Mouse (Mus musculus): ENCODE data around the gene Rmdn2.

Rmdn2 gene

DNA sequence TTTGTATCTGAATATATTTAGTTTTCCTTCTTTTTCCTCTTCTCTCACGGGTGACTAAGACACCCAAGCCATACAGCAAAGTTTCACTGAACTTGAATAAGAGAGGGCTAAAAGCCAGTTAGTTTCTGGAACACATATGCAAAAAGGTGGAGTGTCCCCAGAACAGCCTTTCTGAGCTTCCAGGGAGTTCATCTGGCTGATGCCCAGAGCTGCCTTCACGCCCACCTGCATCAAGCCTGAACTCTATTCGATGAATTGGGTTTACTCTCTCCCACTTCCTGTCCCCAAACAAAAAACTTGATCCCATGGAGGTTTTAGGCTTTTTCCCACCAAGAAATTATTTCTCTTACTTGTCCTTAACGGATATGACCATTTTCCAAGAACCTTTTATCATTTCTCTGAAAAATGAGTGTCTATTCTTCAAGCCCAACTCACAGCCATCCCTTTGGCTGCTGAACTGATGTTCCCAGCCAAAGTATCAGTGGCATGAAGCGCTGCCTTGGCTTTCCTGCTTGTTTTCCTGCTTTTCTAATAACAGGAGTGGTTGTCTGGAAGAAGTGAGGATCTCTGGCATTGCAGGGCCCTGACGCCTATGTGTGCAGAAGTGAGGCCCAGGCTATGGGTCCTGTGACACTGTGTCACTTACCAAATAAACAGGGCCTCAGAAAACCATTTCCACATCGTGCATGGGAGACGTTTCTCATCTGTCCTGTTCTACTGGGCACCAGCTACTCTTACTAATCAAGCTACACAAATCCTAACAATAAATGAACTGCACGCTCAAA, 94.2 kb downstream of the Rmdn2 start:
- DNase-seq (ENCODE audit: low read depth), result no peak

GRCm38 (mm10) chr17:79708168-79708567, 96.5 kb downstream of the Rmdn2 start:
- DNase-seq (ENCODE audit: low read depth), result no peak

GRCm38 (mm10) chr17:79709718-79710117, 98.1 kb downstream of the Rmdn2 start:
- no peak for DNase-seq (ENCODE audit: low read depth)

DNA sequence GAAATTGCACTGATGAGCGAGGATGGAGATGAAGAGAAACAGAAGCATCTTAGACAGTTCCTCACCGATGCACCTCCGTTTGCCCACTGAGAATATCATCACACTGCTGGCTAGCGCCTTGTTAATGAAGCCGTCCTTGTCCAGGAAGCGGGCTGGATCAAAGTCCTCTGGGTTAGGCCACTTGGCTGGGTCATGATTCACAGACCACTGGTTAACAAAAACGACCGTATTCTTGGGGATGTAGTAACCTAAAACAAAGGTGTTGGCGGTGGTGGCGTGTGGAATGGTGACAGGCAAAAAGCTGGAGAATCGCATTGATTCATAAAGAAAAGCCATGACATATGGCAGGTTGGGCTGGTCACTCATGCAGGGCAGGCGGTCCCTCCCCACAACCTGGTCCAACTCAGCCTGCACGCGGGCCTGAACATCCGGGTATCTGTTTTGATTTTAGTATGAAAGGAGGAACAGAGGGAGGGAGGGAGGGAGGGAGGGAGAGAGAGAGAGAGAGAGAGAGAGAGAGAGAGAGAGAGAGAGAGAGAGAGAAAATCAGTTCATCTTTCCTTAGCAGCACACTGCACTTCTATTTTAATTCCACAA, 98.7 kb downstream of the Rmdn2 start:
- no peak for DNase-seq (ENCODE audit: low read depth)

DNA sequence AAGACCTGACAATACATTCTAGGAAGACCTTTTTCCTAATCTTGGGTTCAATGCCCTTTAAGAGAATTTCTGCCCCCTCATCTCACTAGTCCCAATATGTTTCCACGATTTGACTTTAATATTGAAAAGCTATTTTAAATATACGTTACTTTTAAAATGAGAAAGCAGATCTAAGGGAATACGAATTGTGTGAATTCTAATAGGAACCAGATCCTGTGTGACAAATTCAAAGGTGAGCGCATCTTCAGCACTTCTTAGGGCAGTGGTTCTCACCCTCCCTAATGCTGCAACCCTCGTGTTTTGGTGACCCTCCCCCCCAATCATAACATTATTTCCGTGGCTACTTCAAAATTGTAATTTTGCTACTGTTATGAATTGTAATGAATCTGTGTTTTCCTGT, 100.3 kb downstream of the Rmdn2 start:
- DNase-seq (ENCODE audit: low read depth), result no peak

- no peak for DNase-seq (ENCODE audit: low read depth)
Measured at GRCm38 (mm10) chr17:79712536-79712935, 100.9 kb downstream of the Rmdn2 start.

GRCm38 (mm10) chr17:79713276-79713642, 101.6 kb downstream of the Rmdn2 start:
- DNase-seq (ENCODE audit: low read depth), result no peak

DNA sequence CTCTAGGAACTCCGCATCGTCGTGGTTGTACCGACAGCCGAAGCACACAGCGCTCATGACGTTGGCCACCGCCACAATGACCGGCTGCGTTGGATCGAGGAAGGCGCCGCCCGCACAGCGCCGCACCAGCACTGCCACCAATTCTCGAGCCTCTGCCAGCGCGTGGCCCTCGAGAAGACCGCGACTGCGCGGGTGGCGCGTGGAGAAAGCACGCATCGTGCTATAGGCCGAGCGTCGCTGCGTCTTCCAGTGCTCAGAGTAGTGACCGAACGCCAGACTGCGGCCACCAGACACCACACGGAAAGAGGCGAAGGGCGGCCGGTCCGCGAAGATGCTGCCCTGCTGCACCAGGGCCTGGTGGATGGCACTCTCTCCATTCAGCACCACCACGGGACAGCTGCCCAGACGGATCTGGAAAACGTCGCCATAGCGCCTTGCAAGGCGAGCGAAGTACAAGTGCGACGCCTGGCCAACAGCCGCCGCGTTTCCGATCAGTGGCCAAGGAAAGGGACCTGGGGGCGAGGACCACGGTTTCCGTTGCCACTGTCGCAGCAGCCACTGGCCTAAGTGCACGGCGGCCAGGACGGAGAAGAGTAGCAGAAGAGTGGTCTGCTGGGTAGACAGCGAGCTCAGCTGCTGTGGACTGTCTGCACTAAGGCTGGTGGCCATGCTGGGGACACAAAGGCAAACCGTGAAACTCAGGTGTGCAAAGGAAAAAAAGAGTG, 102.1 kb downstream of the Rmdn2 start:
- no peak for DNase-seq (ENCODE audit: low read depth)

DNA sequence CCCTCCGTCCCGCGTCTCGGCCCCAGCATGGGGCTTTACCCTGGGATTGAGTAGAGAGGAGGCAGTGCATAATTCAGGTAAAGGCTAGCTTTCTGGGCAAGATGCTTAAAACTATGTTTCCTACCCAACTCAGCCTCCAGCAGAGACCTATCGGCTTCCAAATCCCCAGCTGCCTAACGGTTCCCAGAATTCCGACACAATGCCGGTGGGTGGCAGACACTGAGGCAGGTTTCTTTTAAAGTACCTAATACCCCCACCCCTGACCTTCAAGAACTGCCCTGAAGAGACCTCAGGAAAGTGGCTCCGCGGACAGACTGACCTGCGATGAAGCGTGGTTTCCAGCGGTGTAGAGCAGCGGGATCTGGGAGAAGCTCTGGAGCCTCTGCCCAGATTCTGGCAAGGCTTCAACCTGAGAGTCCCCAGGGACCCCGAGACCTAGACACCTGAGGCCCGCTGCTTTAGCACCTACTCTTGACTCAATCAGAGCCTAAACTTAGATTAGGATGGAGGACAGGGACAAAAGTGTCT, 102.8 kb downstream of the Rmdn2 start:
- no peak for DNase-seq (ENCODE audit: low read depth)

- DNase-seq (ENCODE audit: low read depth), result no peak
Measured at GRCm38 (mm10) chr17:79714931-79715637, 103.4 kb downstream of the Rmdn2 start, which contains the start of gene Cyp1b1. Cyp1b1 (minus strand) TSS chr17:79715061.

DNA sequence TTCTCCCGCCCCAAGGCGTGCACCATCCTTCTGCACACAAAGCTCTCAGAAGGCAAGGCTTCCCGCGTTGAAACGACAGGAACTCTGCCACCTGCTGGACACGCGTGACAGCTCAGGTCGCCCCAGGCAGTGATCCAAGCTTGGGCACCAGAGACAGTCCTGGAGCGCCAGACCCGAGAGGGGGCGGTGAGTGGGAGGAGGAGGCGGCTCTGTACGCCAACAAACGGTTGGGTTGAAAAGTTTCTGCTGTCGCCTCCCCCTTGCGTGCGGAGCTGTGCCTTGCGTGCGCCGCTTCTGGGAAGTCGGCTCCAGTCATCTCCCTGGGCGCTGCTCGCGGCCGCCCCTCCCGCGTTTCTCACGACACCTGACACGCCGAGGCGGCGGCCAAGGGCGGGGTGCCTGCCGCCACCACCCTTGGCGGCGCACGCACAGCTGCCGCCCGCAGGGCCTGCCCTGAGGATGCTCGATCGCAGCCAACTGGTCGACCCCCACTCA, 104.0 kb downstream of the Rmdn2 start:
- peak; percentile 38 for DNase-seq (ENCODE audit: low read depth)

- DNase-seq (ENCODE audit: low read depth), result no peak
Measured at GRCm38 (mm10) chr17:79720681-79721080, 109.0 kb downstream of the Rmdn2 start.

DNA sequence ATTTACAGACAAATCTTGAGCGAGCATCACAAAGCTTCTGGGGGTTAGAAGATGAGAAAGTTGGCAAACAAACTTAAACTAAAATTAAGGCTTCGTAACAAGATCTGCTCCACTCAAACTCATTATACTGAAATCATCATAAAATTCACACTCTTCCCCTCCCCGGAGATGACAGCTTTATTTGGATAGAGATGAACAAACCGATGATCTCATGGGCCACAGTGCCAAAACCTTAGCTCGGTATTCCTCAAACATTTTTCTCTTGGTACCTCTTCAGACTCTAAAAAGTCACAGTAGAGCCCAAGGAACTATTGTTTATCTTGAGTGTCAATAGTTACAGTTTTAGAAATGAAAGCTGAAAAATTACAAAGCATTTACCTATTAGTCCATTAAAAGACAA, 115.0 kb downstream of the Rmdn2 start:
- no peak for DNase-seq (ENCODE audit: low read depth)

DNA sequence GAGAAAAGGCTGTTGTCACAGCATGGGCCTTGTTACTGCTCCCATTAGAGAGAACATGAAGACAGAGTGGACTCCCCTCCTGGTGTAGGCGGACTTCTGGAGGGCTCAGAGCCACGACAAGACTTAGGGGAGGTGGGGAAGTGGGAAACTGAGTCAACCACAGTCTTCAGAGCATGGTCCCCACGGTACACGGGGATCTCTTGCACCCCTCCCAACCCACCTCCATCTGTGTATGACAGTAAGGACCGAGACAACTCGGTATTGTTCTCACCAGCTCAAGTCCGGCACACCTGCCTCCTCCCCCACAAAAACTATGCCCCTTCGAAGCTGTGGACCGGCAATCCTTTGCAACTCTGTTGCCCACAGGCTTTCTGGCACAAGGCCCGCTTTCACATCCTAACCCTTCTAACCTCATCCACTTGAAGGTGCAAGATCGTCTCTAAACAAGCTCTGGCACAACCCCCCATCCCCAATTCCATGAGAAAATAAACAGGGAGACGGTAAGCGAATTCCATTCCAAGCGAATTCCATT, 116.5 kb downstream of the Rmdn2 start:
- no peak for DNase-seq (ENCODE audit: low read depth)

DNA sequence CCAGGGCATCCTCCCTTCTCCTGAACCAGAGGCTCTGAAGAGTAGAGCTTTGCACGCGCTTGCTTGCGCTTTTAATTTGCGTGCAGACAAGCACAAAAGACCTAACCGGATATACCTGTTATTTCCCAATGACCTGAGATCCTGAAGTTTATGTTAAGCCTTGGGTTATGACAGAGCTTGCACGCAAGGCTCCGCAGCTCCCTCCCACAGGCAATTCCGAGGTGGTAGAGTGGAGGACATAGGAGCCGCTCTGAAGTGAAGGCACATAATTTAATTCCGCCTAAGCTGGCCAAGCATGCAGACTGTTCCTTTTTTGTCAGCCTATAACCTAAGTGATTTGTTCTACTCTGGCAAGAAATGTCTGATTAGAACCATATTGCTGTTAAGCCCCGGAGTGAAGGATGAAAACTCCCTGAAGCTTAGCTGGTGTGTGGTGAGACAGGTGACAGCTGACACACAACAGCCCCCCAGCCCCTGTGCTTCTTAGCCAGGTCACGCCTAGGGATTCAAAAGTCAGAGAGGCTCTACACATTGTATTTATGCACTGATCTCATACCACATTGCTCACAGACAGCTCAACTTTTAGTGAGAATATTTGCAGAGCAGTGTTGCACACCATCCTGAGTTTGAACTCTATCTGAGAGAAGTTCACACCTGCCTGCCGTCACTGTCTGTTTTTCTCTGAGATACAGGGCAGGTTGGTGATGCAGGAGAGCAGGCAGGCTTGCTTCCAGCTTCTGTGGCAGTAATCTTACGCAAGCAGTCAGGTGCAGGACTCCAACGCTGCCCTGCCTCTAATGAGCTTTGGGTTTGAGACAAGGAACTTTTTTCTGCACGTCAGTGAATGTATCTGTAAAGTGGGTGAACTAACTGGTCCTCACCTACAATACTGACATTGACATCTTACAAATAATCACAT, 117.2 kb downstream of the Rmdn2 start:
- DNase-seq (ENCODE audit: low read depth), result no peak

DNA sequence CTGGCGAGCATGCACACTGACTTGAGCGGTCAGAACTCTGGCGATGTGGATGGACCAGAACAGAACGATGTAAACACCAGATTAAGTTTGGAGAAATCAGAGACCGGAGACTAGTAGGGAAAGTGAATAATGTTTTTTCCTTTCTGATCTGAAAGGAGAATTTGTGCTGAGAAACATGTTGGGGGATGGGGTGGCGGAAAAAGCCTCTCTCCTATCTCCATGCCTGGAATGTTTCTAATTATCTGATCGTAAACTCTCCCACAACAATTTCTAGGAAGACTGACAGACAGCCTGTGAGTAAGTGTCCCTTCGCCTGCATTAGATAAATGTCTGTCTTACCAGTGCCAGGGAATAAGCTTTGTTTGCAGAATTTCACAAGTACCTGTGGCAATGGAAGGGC, 119.3 kb downstream of the Rmdn2 start:
- no peak for DNase-seq (ENCODE audit: low read depth)

GRCm38 (mm10) chr17:79733039-79733438, 121.4 kb downstream of the Rmdn2 start:
- DNase-seq (ENCODE audit: low read depth), result no peak

DNA sequence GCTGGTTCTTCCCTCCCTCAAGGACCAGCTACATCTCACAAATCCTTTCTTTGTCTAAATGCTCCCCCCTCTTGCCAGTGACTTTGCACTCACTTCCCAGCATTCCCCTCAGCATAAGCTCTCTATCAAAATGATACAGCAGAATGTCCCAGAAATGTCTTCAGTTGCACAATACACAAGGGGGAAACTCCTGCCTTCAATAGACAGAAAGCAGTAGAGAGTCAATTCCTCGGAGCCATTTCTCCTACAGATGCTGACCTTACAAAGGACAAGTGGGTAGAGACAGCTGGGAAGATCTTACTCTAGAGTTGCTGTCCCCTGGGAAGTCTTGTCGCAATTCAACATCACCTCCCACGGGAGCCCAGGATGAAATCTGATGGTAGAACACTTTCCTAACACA, 125.9 kb downstream of the Rmdn2 start:
- no peak for DNase-seq (ENCODE audit: low read depth)

GRCm38 (mm10) chr17:79738847-79739498, 127.3 kb downstream of the Rmdn2 start:
- no peak for DNase-seq (ENCODE audit: low read depth)

GRCm38 (mm10) chr17:79742635-79743034, 131.0 kb downstream of the Rmdn2 start:
- DNase-seq (ENCODE audit: low read depth), result no peak
